Mouse (Mus musculus) kidney, postnatal 0 days (tissue): ENCODE data around the gene Itgav. TPM values are rescaled to one million over a fixed set of nuclear protein-coding genes. Genes with fewer than 3 reads are reported as not detected.

Experiments used
- ATAC-seq: fragments of 200-750 bp; cut with Nextera tagmentation; replicated peaks from 2 replicates; pipeline ENCODE4 v1.8.0; 2017; ENCODE audit warnings: low read depth, moderate number of reproducible peaks, moderate TSS enrichment, moderate library complexity; ENCODE audit not compliant: low FRiP score
- DNase-seq: peaks from one replicate; pipeline ENCODE4 v3.0.0-alpha.2; 2016; ENCODE audit warnings: low spot score
- H3K27ac ChIP-seq: fragments of 300-500 bp; sonication (generic); 2 replicates; pipeline ENCODE4 v1.5.1; 2014; ENCODE audit warnings: mild to moderate bottlenecking
- H3K27me3 ChIP-seq: fragments of 300-500 bp; sonication (generic); 2 replicates; pipeline ENCODE4 v1.6.1; 2014; ENCODE audit warnings: low read length, mixed read lengths; ENCODE audit not compliant: insufficient read depth
- H3K36me3 ChIP-seq: fragments of 300-500 bp; sonication (generic); 2 replicates; pipeline ENCODE4 v1.6.1; 2014; ENCODE audit warnings: low read length, mixed read lengths; ENCODE audit not compliant: insufficient read depth
- H3K4me1 ChIP-seq: fragments of 300-500 bp; sonication (generic); replicated peaks from 2 replicates; pipeline ENCODE4 v1.6.1; 2014; ENCODE audit warnings: antibody characterized with exemption, low read length, mixed read lengths; ENCODE audit not compliant: insufficient read depth
- H3K4me2 ChIP-seq: fragments of 300-500 bp; sonication (generic); 2 replicates; pipeline ENCODE4 v1.6.1; 2014; ENCODE audit warnings: mild to moderate bottlenecking, low read length, moderate library complexity, mixed read lengths
- H3K4me3 ChIP-seq: fragments of 300-500 bp; sonication (generic); replicated peaks from 2 replicates; pipeline ENCODE4 v1.5.1; 2014; ENCODE audit warnings: low read depth, low read length
- H3K9ac ChIP-seq: fragments of 300-500 bp; sonication (generic); 2 replicates; pipeline ENCODE4 v1.6.1; 2014; ENCODE audit warnings: low read depth, low read length
- H3K9me3 ChIP-seq: fragments of 300-500 bp; sonication (generic); replicated peaks from 2 replicates; pipeline ENCODE4 v1.6.1; 2016; ENCODE audit warnings: low read length, inconsistent platforms, mixed read lengths
- CTCF ChIP-seq: IDR thresholded peaks from 2 replicates; pipeline ENCODE4 v1.5.1; 2016; ENCODE audit warnings: antibody characterized with exemption, low read depth, mild to moderate bottlenecking, moderate library complexity
- whole genome bisulfite sequencing: fragments of 180-500 bp; shearing (Covaris S2); extraction: QIAGEN DNeasy Blood & Tissue Kit; methylation state at CpG from one replicate; pipeline ENCODE4 v1.1.7; 2014; 5-methylcytosine and 5-hydroxymethylcytosine counted together
- polyA plus RNA-seq: library from polyadenylated mRNA; unstranded; fragments of >200 nt; fragmentation: Nextera tagmentation; extraction: Ambion mirVana; gene quantifications from 2 replicates; pipeline ENCODE4 v1.2.1, GENCODE M21; 2015

Gene Itgav
- polyA plus RNA-seq, 1 experiment from 2014 or later, result 165 TPM

DNA sequence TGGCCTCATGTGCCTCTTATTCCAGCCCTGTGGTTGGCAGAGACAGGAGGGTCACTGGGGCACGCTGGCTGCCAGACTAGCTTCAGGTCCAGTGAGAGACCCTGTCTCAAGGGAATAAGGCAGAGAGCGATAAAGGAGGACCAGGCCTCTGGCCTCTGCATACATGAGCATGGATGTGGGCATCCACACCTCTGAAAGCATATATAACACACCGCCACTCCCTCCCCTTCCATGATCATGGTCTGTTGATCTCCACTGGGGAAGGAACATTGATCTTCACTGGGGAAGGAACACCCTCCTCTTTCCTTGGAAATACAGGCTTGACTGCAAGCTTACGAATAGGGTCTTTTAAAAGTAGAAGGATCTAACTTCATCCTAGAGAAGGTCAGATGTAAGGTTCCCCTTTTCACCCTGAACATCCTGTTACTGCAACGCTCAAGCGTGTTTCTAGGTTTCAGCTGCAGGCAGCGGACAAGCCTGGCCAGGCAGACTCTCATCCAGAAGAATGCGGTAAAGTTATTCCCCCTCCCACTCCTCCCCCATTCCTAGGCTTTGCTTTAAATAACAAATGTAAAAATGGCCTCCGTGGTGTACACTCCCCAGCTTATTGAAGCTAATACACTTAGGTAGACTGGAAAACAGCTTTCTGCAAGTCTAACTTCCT is 15.4 kb downstream of the Itgav start:
- DNase-seq (peak; percentile 89), ATAC-seq (peak; percentile 58)
- Histone ChIP-seq H3K27me3 (no peaks in the 10 kb centered on the region), H3K9ac (0 out of 2 replicates have a peak overlapping the region, but pooled peaks have one; percentile 28), H3K27ac (peak overlapping the region; percentile 21), H3K4me3 (no peak overlapping the region), H3K36me3 (0 out of 2 replicates have a peak, but pooled peaks cover 5% of the 10 kb centered on the region), H3K4me1 (peaks cover 21% of the 10 kb centered on the region; the same call in 1 of the 2 replicates), H3K9me3 (no peaks in the 10 kb centered on the region), H3K4me2 (no peak overlapping the region)
- 20% methylated on average over 9 of the region's 9 CpGs for WGBS
- no peak for TF ChIP-seq CTCF

DNA sequence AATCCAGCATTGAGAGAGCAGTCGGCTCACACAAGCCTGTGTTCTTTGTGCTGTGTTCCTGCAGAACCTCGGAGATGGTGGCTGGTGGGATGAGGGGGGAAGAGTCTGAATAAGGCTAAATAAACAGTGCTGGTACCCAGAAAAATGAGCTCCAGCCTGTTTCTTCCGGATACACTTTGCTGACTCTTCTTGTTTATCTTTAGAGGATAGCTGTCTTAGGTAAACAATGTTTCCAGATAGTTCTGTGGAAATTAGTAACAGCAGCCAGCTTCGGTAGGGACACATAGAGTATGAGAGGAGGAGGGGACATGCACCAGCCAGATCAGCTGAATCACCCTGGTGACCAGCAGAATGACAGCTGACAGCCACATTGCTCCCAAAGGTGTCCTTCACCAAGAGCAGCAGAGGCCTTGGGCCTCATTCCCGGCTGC is 16.4 kb downstream of the Itgav start:
- Histone ChIP-seq H3K4me1 (peaks cover 16% of the 10 kb centered on the region; the same call in 1 of the 2 replicates), H3K27ac (peak overlapping the region; percentile 60; the same call in 1 of the 2 replicates), H3K4me3 (no peak overlapping the region), H3K36me3 (0 out of 2 replicates have a peak, but pooled peaks cover 5% of the 10 kb centered on the region), H3K4me2 (peak overlapping the region; percentile 18; the same call in 1 of the 2 replicates), H3K9me3 (no peaks in the 10 kb centered on the region), H3K27me3 (no peaks in the 10 kb centered on the region), H3K9ac (no peak overlapping the region)
- peak; percentile 65 for DNase-seq
- 14% methylated on average over 5 of the region's 5 CpGs for WGBS
- ATAC-seq, result peak; percentile 52; the same call in 1 of the 2 replicates
- TF ChIP-seq CTCF, result no peak

DNA sequence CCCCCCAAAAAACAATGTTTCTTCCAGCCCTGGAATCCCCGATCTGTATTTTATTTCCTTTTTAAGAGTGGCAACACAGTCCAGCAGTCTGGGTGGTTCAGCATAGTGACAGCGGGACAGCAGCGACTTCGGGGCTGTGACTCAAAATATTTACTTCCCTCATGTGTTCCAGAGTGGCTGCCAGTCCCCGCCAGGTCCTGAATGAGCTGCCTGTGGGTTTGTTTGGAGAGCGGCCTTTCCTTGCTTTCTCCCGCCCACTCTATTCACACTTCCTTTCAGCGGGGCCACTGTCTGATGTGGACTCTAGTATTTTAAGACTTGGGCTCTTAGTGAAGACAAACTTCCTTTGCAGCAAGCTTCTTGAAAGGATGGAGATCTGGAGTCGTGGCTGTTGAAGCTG is 18.0 kb downstream of the Itgav start:
- Histone ChIP-seq H3K27ac (peak overlapping the region; percentile 32), H3K4me3 (no peak overlapping the region), H3K36me3 (0 out of 2 replicates have a peak, but pooled peaks cover 5% of the 10 kb centered on the region), H3K27me3 (no peaks in the 10 kb centered on the region), H3K9ac (no peak overlapping the region), H3K4me1 (peaks cover 16% of the 10 kb centered on the region; the same call in 1 of the 2 replicates), H3K9me3 (no peaks in the 10 kb centered on the region), H3K4me2 (no peak overlapping the region)
- 33% methylated on average over 9 of the region's 9 CpGs for WGBS
- ATAC-seq, result no peak
- TF ChIP-seq CTCF, result no peak
- peak; percentile 71 for DNase-seq

DNA sequence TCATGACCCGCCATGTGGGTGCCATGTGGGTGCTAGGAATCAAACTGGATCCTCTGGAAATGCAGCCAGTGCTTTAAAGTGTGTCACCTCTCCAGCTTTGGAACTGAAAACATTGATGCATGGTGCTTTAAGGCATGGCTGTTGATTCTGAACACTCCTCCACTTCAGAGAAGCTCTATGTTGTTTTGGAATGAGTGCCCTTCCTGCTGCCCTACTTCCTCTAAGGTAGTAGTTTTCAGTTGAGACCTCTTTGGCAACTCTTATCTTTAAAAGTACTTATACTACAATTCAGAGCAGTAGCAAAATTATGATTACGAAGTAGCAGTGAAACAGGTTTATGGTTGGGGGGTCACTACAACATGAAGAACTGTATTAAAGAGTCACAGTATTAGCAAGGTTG is 18.6 kb downstream of the Itgav start:
- H3K36me3 ChIP-seq, result 0 out of 2 replicates have a peak, but pooled peaks cover 5% of the 10 kb centered on the region
- no peaks in the 10 kb centered on the region for H3K9me3 ChIP-seq
- H3K4me2 ChIP-seq, result no peak overlapping the region
- peak overlapping the region; percentile 32; the same call in 1 of the 2 replicates for H3K27ac ChIP-seq
- ATAC-seq (no peak), DNase-seq (no peak)
- no peak overlapping the region for H3K9ac ChIP-seq
- no peak for TF ChIP-seq CTCF
- H3K27me3 ChIP-seq, result no peaks in the 10 kb centered on the region
- 92% methylated on average over 2 of the region's 2 CpGs for WGBS
- H3K4me1 ChIP-seq, result peaks cover 16% of the 10 kb centered on the region; the same call in 1 of the 2 replicates
- no peak overlapping the region for H3K4me3 ChIP-seq

DNA sequence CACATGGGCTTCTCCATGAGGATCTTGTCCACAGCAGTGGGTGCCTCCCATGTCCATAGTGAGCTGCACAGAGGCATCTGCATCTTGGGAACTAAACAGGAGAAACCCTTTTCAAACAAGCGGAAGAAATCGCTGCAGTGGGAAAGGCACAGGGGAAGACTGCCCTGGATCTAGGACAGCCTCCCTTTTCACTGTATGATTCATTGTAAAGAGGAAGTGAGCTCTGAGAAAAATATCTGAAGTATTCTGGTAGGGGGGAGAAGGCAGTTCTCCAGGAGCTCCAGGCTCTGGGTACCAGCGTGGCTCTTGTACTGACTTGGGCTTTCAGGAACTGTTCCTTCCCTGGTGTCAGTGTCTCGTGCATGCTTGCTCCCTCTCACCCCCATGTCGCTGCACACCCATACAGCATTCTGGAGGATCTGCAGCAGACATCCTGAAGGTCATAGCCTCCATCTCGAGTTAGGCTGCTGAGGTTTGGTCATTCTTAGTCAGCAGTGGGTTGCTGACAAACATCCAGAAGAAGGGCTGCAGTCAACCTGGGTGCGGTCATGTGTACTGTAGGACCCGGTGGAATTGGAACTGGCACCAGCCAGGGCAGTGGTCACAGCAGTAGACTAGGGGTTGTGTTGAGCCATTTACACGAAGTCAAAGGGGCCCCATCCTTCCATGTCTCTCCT is 20.2 kb downstream of the Itgav start:
- Histone ChIP-seq H3K9me3 (no peaks in the 10 kb centered on the region), H3K4me1 (peaks cover 14% of the 10 kb centered on the region; the same call in 1 of the 2 replicates), H3K27me3 (no peaks in the 10 kb centered on the region), H3K36me3 (0 out of 2 replicates have a peak, but pooled peaks cover 11% of the 10 kb centered on the region), H3K27ac (peak overlapping the region; percentile 71), H3K9ac (no peak overlapping the region), H3K4me3 (no peak overlapping the region), H3K4me2 (no peak overlapping the region)
- no peak for TF ChIP-seq CTCF
- ATAC-seq, result no peak
- DNase-seq, result peak; percentile 86
- 57% methylated on average over 9 of the region's 9 CpGs for WGBS

DNA sequence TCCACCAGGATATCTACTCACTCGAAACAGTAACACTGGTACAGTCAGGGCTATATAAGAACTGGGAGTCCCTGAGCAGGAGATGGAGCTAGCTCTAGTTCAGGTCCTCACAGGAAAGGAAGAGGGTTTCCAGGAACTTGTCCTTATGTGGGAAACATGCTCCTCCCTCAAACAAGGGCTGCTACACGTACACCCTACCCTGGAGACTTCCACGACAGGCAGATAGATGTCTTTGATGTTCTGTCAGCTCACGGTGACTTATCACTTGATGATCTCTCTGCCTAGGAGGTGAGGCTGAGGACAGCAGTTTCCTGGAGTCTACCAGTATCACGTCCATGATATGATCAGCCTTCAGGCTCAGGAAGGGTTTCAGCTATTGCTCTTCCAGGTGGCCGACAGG is 21.1 kb downstream of the Itgav start:
- TF ChIP-seq CTCF, result no peak
- no peak overlapping the region for H3K4me2 ChIP-seq
- 0 out of 2 replicates have a peak, but pooled peaks cover 11% of the 10 kb centered on the region for H3K36me3 ChIP-seq
- H3K27me3 ChIP-seq, result no peaks in the 10 kb centered on the region
- WGBS, result 46% methylated on average over 6 of the region's 6 CpGs
- H3K27ac ChIP-seq, result no peak overlapping the region
- H3K4me1 ChIP-seq, result 0 out of 2 replicates have a peak, but pooled peaks cover 9% of the 10 kb centered on the region
- no peak overlapping the region for H3K9ac ChIP-seq
- no peak for DNase-seq
- no peak for ATAC-seq
- no peaks in the 10 kb centered on the region for H3K9me3 ChIP-seq
- no peak overlapping the region for H3K4me3 ChIP-seq
